Mouse (Mus musculus) embryonic fibroblast, embryonic 13.5 days (primary cell): ENCODE data around the gene Cgrrf1.

Source experiments
- CTCF ChIP-seq: IDR thresholded peaks from 2 replicates; pipeline ENCODE4 v1.5.1; 2011; ENCODE audit warnings: mild to moderate bottlenecking, control low read depth, low read length, moderate library complexity, borderline replicate concordance; ENCODE audit not compliant: insufficient read depth
- POLR2A ChIP-seq: IDR thresholded peaks from 2 replicates; pipeline ENCODE4 v1.6.1; 2011; ENCODE audit warnings: low read depth, mild to moderate bottlenecking, control low read depth, low read length, moderate library complexity

GRCm38 (mm10) chr14:46848063-46848590 lies 16.2 kb downstream of the Cgrrf1 start:
- no peak for TF ChIP-seq CTCF
- no peak for TF ChIP-seq POLR2A
